ENCODE assay signal across 21 mouse cellular contexts in the genomic region with DNA sequence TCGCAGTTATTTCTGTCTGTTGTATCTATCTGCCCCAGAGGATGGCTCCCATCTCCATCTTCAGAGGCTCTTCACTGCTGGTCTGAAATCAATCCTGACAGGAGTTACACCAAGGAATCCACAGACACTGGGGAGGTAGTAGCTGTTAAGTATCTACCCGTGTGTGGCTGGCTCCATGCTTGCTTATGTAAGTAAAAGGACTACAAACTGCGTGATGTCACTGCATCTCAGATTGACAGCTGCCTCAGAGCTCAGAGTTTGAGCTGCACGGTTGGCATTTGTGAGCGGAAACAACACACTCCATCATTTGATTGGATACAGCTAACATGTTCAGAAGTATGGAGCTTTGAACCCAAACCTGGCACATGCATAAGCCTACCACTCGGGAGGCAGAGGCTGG. TPM values are rescaled to one million over a fixed set of nuclear protein-coding genes. Genes with fewer than 3 reads are reported as not detected.
A peak's percentile ranks its signal among the peaks of the same experiment; 100 is the strongest.
DNase-seq lines count a peak whose midpoint lies in the region; ATAC-seq lines count a peak whose summit lies in the region.
"Had no signal": no experiment of that assay in that cellular context is flagged by ENCODE, and none has a peak within 500 bp of the region (broad histone marks: within the 10 kb centered on the region; RNA-seq: fewer than 3 reads in every experiment).

No protein-coding gene starts in this region.

- no peaks in the 10 kb centered on the region for H3K27me3 ChIP-seq in heart, embryonic 10.5 days (ENCODE audit: insufficient read depth, poor library complexity, severe bottlenecking)
- no peaks in the 10 kb centered on the region for H3K27me3 ChIP-seq in heart, embryonic 12.5 days (replicated peaks)
- no peaks in the 10 kb centered on the region for H3K27me3 ChIP-seq in midbrain, embryonic 11.5 days (ENCODE audit: control insufficient read depth, insufficient read depth, low read length)
- no peaks in the 10 kb centered on the region for H3K27me3 ChIP-seq in midbrain, embryonic 14.5 days (ENCODE audit: control insufficient read depth, insufficient read depth, low read length)
- H3K27me3 ChIP-seq: embryonic facial prominence, embryonic 13.5 days; embryonic facial prominence, embryonic 15.5 days; forebrain, embryonic 12.5 days had no signal

- no peaks in the 10 kb centered on the region for H3K36me3 ChIP-seq in heart, embryonic 10.5 days
- H3K36me3 ChIP-seq in heart, embryonic 12.5 days: no peaks in the 10 kb centered on the region
- no peaks in the 10 kb centered on the region for H3K36me3 ChIP-seq in midbrain, embryonic 11.5 days (ENCODE audit: control insufficient read depth, insufficient read depth, low read length)
- H3K36me3 ChIP-seq in midbrain, embryonic 14.5 days (ENCODE audit: control insufficient read depth, insufficient read depth, low read length): no peaks in the 10 kb centered on the region
- H3K36me3 ChIP-seq: embryonic facial prominence, embryonic 13.5 days; embryonic facial prominence, embryonic 15.5 days; forebrain, embryonic 10.5 days; forebrain, embryonic 12.5 days had no signal

- H3K4me3 ChIP-seq in heart, embryonic 10.5 days: no peak overlapping the region
- H3K4me3 ChIP-seq in heart, embryonic 12.5 days: no peak overlapping the region
- H3K4me3 ChIP-seq in midbrain, embryonic 11.5 days (ENCODE audit: low read depth, low read length): no peak overlapping the region
- no peak overlapping the region for H3K4me3 ChIP-seq in midbrain, embryonic 14.5 days (replicated peaks; ENCODE audit: low read depth, low read length)
- H3K4me3 ChIP-seq: embryonic facial prominence, embryonic 13.5 days; embryonic facial prominence, embryonic 15.5 days; erythroblast, embryonic 14.5 days; forebrain, embryonic 10.5 days; forebrain, embryonic 12.5 days had no signal

- WGBS in heart, embryonic 10.5 days: 83% methylated on average over 6 of the region's 6 CpGs
- 79% methylated on average over 6 of the region's 6 CpGs for WGBS in heart, embryonic 12.5 days
- WGBS in midbrain, embryonic 11.5 days: 89% methylated on average over 6 of the region's 6 CpGs
- 87% methylated on average over 6 of the region's 6 CpGs for WGBS in midbrain, embryonic 14.5 days

- H3K9ac ChIP-seq in heart, embryonic 12.5 days: no peak overlapping the region
- H3K9ac ChIP-seq in midbrain, embryonic 11.5 days (ENCODE audit: low read length): no peak overlapping the region
- no peak overlapping the region for H3K9ac ChIP-seq in midbrain, embryonic 14.5 days (replicated peaks; ENCODE audit: low read length)
- H3K9ac ChIP-seq: embryonic facial prominence, embryonic 13.5 days; embryonic facial prominence, embryonic 15.5 days; forebrain, embryonic 12.5 days had no signal

- no peak overlapping the region for H3K27ac ChIP-seq in heart, embryonic 10.5 days
- no peak overlapping the region for H3K27ac ChIP-seq in heart, embryonic 12.5 days (ENCODE audit: poor library complexity, severe bottlenecking)
- H3K27ac ChIP-seq in midbrain, embryonic 11.5 days (ENCODE audit: low read depth, low read length): no peak overlapping the region
- H3K27ac ChIP-seq in midbrain, embryonic 14.5 days (replicated peaks; ENCODE audit: low read depth, low read length): no peak overlapping the region
- H3K27ac ChIP-seq: embryonic facial prominence, embryonic 13.5 days; embryonic facial prominence, embryonic 15.5 days; forebrain, embryonic 10.5 days; forebrain, embryonic 12.5 days had no signal

- DNase-seq in heart, embryonic 10.5 days (ENCODE audit: low spot score): peak; percentile 60
- peak; percentile 67 for DNase-seq in midbrain, embryonic 11.5 days (ENCODE audit: low spot score, missing footprints)
- DNase-seq in midbrain, embryonic 14.5 days: no peak
- DNase-seq: adrenal gland, adult 2 months; adrenal gland, postnatal 10 days; adrenal gland, postnatal 25 days; cerebellum, adult 11 months; cerebellum, adult 18-20 months; cerebellum, adult 8-10 months; cerebellum, adult 9-11 months; cerebellum, postnatal 14 days; cerebellum, postnatal 36 days; embryo, embryonic 11 days had no signal

- ATAC-seq in heart, embryonic 12.5 days (ENCODE audit: insufficient number of reproducible peaks, low FRiP score): no peak
- no peak for ATAC-seq in midbrain, embryonic 11.5 days (ENCODE audit: low FRiP score)
- no peak for ATAC-seq in midbrain, embryonic 14.5 days (ENCODE audit: low FRiP score, low TSS enrichment)
- ATAC-seq: forebrain, embryonic 14.5 days; forebrain, embryonic 16.5 days had no signal

- no peak overlapping the region for H3K4me2 ChIP-seq in heart, embryonic 12.5 days
- H3K4me2 ChIP-seq in midbrain, embryonic 11.5 days: no peak overlapping the region
- no peak overlapping the region for H3K4me2 ChIP-seq in midbrain, embryonic 14.5 days (ENCODE audit: low read length)
- H3K4me2 ChIP-seq: embryonic facial prominence, embryonic 13.5 days; embryonic facial prominence, embryonic 15.5 days; forebrain, embryonic 12.5 days had no signal

- H3K4me1 ChIP-seq in heart, embryonic 10.5 days: peaks cover 5% of the 10 kb centered on the region; the same call in 1 of the 2 replicates
- H3K4me1 ChIP-seq in heart, embryonic 12.5 days (replicated peaks): peaks cover 9% of the 10 kb centered on the region; the same call in 1 of the 2 replicates
- no peaks in the 10 kb centered on the region; the same call in 1 of the 2 replicates for H3K4me1 ChIP-seq in midbrain, embryonic 11.5 days (ENCODE audit: control insufficient read depth, insufficient read depth, low read length)
- H3K4me1 ChIP-seq in midbrain, embryonic 14.5 days (ENCODE audit: control insufficient read depth, insufficient read depth, low read length): no peaks in the 10 kb centered on the region
- H3K4me1 ChIP-seq: embryonic facial prominence, embryonic 13.5 days; embryonic facial prominence, embryonic 15.5 days had no signal

- no peaks in the 10 kb centered on the region for H3K9me3 ChIP-seq in heart, embryonic 10.5 days
- H3K9me3 ChIP-seq in heart, embryonic 12.5 days (replicated peaks): no peaks in the 10 kb centered on the region
- H3K9me3 ChIP-seq in midbrain, embryonic 11.5 days (ENCODE audit: control insufficient read depth, low read length): no peaks in the 10 kb centered on the region
- H3K9me3 ChIP-seq in midbrain, embryonic 14.5 days (ENCODE audit: control insufficient read depth, low read length): no peaks in the 10 kb centered on the region
- H3K9me3 ChIP-seq: embryonic facial prominence, embryonic 13.5 days; embryonic facial prominence, embryonic 15.5 days; forebrain, embryonic 10.5 days; forebrain, embryonic 12.5 days had no signal

RNA-seq across cellular contexts. Expression of gene Iqgap2, which starts 52.9 kb away (rescaled TPM):
- 6.2 and 7.8 TPM in 2 replicates for polyA plus RNA-seq in heart, embryonic 10.5 days (2016; fragmentation: Nextera tagmentation; extraction: Ambion mirVana)
- 6.9 and 7.3 TPM in 2 replicates for polyA plus RNA-seq in heart, embryonic 12.5 days (2016; fragmentation: Nextera tagmentation; extraction: Ambion mirVana)
- 18.5 and 19.9 TPM in 2 replicates for polyA plus RNA-seq in midbrain, embryonic 11.5 days (2014; fragmentation: Nextera tagmentation; extraction: Ambion mirVana)
- polyA plus RNA-seq in midbrain, embryonic 14.5 days (2014; fragmentation: Nextera tagmentation; extraction: Ambion mirVana): 2.6 and 4.8 TPM in 2 replicates
